Mouse (Mus musculus) skeletal muscle tissue, postnatal 0 days (tissue): ENCODE data around the gene Spib. TPM values are rescaled to one million over a fixed set of nuclear protein-coding genes. Genes with fewer than 3 reads are reported as not detected.

Experiments
- microRNA-seq, 2 experiments: library from miRNA; unstranded; fragments of <30 nt; microRNA quantifications; one replicate each; pipeline ENCODE4; 2016
- polyA plus RNA-seq: library from polyadenylated mRNA; unstranded; fragments of >200 nt; fragmentation: Nextera tagmentation; extraction: Ambion mirVana; gene quantifications from 2 replicates; pipeline ENCODE4 v1.2.1, GENCODE M21; 2015

Spib gene
- polyA plus RNA-seq = 0.09 and 0.24 TPM in 2 replicates

DNA sequence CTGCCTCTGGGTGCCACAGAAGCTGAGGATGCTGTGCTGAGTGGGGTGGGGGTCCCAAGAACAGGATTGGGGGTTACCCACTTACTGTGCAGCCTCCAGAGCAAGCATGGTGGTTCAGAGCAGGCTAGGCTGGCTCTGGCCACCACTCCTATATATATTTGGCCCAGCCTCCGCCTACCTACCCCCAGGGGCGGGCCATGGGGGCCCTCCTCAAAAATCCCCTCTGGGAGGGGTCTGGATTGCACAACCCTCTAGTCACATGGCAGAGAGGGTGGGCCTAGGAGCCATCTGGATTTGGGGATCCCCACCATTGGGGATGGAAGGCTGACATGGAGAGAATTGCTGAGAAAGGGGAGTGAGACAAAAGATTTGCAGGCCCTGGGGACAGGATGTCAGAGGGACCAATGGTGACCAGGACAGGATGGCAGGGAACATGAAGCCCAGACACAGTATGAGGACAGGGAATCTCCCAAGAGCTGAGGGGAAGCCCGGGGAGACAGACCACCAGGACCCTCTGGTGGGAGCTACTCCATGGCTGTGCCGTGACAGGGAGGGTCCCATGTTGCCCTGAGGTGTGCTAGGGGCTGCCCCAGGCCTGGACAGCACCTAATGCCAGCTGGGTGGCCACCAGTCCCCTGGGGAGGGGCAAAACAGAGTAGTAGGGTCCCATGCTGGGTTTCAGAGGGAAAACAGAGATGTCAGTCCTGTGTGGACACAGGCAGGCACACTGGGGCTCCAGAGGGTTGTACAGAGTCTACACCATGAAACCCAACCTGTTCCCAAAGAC lies at the start of gene Spib:
TSS of gene Spib (minus strand) at position 126 of the 787 bp plus-strand sequence.

DNA sequence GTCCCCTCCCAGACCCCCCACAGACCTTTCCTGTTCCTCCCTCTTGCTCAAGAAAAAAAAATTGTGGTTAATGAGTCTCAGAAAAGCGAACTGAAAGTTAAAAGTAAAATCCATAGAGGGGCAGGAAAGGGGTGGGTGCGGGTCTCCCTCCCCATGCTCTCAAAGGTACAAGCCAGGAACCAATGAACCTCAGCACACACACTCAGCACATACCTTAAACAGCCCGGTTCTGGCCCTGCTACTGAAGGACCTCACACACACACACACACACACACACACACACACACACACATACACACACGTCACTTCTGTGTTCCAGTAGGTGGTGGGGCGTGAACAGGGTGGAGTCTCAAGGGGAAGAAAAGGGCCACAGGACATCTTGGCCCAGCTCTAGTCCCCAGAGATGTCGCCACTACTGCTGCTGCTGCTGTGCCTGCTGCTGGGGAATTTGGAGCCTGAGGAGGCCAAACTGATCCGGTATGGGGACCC lies 40.4 kb upstream of the Spib start, which contains the start of gene Napsa:
TSS of gene Napsa (plus strand) at position 168 of the 489 bp plus-strand sequence.

DNA sequence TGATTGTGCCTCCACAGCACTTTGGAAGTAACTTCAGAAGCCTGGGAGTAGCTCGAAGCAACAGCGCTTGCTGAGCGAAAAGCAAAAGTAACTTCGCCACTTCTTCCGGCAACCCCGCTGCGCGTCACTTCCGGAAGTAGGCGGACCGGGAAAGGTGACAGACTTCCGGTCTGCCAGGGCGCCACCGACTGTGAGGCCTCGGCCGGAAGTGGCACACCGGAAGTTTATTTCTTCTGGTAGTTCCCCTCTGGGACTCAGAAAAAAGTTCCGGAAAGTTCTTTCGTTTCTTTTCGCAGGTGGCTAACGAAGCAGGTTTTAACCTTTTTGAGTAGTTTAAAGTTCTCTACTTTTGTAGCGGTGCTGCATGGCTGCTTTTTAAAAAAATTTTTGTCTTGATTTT lies 22.0 kb upstream of the Spib start, which contains the start of gene Nr1h2:
TSS of gene Nr1h2 (minus strand) at position 126 of the 400 bp plus-strand sequence.

GRCm38 (mm10) chr7:44548497-44549087 lies 16.7 kb upstream of the Spib start, which contains the start of gene Pold1:
Gene Pold1, minus strand, starts transcription at chr7:44548849.

DNA sequence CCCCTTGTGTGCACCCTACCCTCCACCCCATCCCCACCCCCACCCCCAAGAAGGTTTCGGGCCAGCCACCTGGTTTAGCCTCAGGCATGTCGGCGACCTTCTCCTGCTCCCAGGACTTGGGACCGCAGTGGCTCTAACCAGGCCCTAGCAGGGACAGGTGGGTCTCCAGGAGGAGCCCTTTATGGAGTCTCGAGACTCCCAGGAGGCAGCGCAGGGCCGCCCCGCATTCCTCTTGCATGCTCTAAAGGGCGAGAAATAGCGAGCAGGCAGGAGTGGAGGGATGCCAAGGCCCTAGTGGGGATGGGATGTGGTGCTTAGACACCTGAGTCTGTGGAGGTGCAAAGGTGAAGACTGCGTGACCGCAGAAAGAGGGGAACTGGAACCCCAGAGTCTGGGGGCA lies 7.4 kb downstream of the Spib start, which contains the start of gene Mybpc2:
TSS of gene Mybpc2 (minus strand) at position 155 of the 400 bp plus-strand sequence.

GRCm38 (mm10) chr7:44495992-44496770 lies 35.7 kb downstream of the Spib start, which contains the start of the genes Emc10 and Fam71e1:
Gene Emc10, minus strand, starts transcription at chr7:44496529.
Gene Fam71e1, plus strand, starts transcription at chr7:44496581.

Small RNA genes within 50 kb of the gene (microRNA-seq; reads per million reads assigned to microRNA genes)
- 0.41 to 0.42 reads per million in 2 experiments for gene Mir7053

Other genes with a start within 250 kb of the Spib start
- gene Clec11a, start 225.2 kb downstream of the Spib start, polyA plus RNA-seq = 1.5 and 3.3 TPM in 2 replicates
- gene Shank1, start 221.8 kb downstream of the Spib start, polyA plus RNA-seq = 0.41 and 0.55 TPM in 2 replicates
- 0.46 and 0.90 TPM in 2 replicates for gene Syt3, start 148.0 kb downstream of the Spib start, polyA plus RNA-seq
- not detected in 2 replicates for gene 1700008O03Rik, start 146.3 kb downstream of the Spib start, polyA plus RNA-seq
- 0.12 and 0.17 TPM in 2 replicates for gene Lrrc4b, start 103.1 kb downstream of the Spib start, polyA plus RNA-seq
- gene Aspdh, start 66.7 kb downstream of the Spib start, polyA plus RNA-seq = not detected in 2 replicates
- 96.3 and 103 TPM in 2 replicates for gene Josd2, start 64.1 kb downstream of the Spib start, polyA plus RNA-seq
- gene Emc10, start 35.5 kb downstream of the Spib start, polyA plus RNA-seq = 51.6 and 62.1 TPM in 2 replicates
- gene Fam71e1, start 35.5 kb downstream of the Spib start, polyA plus RNA-seq = 6.9 and 7.1 TPM in 2 replicates
- 253 and 339 TPM in 2 replicates for gene Mybpc2, start 7.4 kb downstream of the Spib start, polyA plus RNA-seq
- gene Pold1, start 16.8 kb upstream of the Spib start, polyA plus RNA-seq = 16.8 and 19.4 TPM in 2 replicates
- gene Nr1h2, start 21.9 kb upstream of the Spib start, polyA plus RNA-seq = 42.1 and 49.0 TPM in 2 replicates
- 0.81 and 1.3 TPM in 2 replicates for gene Napsa, start 40.3 kb upstream of the Spib start, polyA plus RNA-seq
- 0.06 and 0.17 TPM in 2 replicates for gene Kcnc3, start 58.6 kb upstream of the Spib start, polyA plus RNA-seq
- gene Myh14, start 138.8 kb upstream of the Spib start, polyA plus RNA-seq = 2.8 and 3.5 TPM in 2 replicates
- not detected in 2 replicates for gene Izumo2, start 176.7 kb upstream of the Spib start, polyA plus RNA-seq
- gene Vrk3, start 216.3 kb upstream of the Spib start, polyA plus RNA-seq = 19.5 and 19.6 TPM in 2 replicates
- gene Zfp473, start 219.0 kb upstream of the Spib start, polyA plus RNA-seq = 0.09 and 0.21 TPM in 2 replicates